Mouse (Mus musculus) common myeloid progenitor, adult 5-6 weeks (primary cell): ENCODE results near the gene Hnf1b. TPM values are rescaled to one million over a fixed set of nuclear protein-coding genes. Genes with fewer than 3 reads are reported as not detected.

ENCODE experiments used
- total RNA-seq: library from RNA; stranded (forward); fragments of 200-1000, 187-1606 nt; gene quantifications from 2 replicates; pipeline ENCODE4 v1.2.3, GENCODE M21; 2017

Gene Hnf1b
- total RNA-seq, 1 experiment from 2014 or later, result not detected

Other genes with a start within 250 kb of the Hnf1b start
- 1.2 and 3.2 TPM in 2 replicates for gene Rpl9-ps1, start 204.4 kb upstream of the Hnf1b start, total RNA-seq
- gene Ccl3, start 200.7 kb upstream of the Hnf1b start, total RNA-seq, result 183 and 212 TPM in 2 replicates
- 55.0 and 99.0 TPM in 2 replicates for gene Ccl4, start 187.5 kb upstream of the Hnf1b start, total RNA-seq
- 12.7 and 16.2 TPM in 2 replicates for gene Wfdc17, start 146.1 kb upstream of the Hnf1b start, total RNA-seq
- not detected in 2 replicates for gene Wfdc18, start 141.0 kb upstream of the Hnf1b start, total RNA-seq
- 16.8 and 17.2 TPM in 2 replicates for gene Wfdc21, start 103.1 kb upstream of the Hnf1b start, total RNA-seq
- 14.4 and 18.1 TPM in 2 replicates for gene Heatr6, start 96.4 kb upstream of the Hnf1b start, total RNA-seq
- 68.2 and 71.4 TPM in 2 replicates for gene Ddx52, start 92.0 kb downstream of the Hnf1b start, total RNA-seq
- 17.5 and 21.0 TPM in 2 replicates for gene Synrg, start 114.4 kb downstream of the Hnf1b start, total RNA-seq
- not detected in 2 replicates for gene Dusp14, start 219.2 kb downstream of the Hnf1b start, total RNA-seq